Mouse (Mus musculus): ENCODE results near the gene Baat. TPM values are rescaled to one million over a fixed set of nuclear protein-coding genes. Genes with fewer than 3 reads are reported as not detected.
A peak's percentile ranks its signal among the peaks of the same experiment; 100 is the strongest.

The Baat gene
- not detected in 2 replicates for polyA plus RNA-seq (2012)

DNA sequence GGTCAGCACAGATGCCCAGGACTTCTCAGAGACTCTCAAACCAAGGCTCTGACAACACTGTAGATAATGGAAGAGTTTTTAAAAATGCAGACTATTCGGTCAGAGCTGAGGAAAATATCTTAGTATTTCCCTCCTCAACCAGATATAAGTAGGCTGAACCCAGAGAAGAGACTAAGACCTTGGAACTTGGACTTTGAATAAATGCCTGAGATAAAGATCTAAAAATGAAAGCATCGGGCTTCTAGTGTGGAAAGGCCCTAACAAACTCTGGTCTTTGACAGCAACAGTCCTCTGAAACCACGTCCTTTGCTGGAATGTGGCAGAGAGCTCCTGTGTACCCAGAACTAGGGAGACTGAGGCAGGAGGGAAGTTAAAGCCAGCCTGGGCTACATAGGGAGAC lies at the start of gene Baat:
Baat (minus strand) TSS at position 172 of the 400 bp plus-strand sequence.
- Histone ChIP-seq H3K9me3 (ENCODE audit: control insufficient read depth, low read length) (no peaks in the 10 kb centered on the region), H3K4me1 (ENCODE audit: control insufficient read depth) (no peaks in the 10 kb centered on the region), H3K36me3 (ENCODE audit: control insufficient read depth) (peaks cover under 1% of the 10 kb centered on the region), H3K27me3 (ENCODE audit: control insufficient read depth) (no peaks in the 10 kb centered on the region), H3K4me3 (replicated peaks) (no peak within 1 kb of the TSS)
- TF ChIP-seq TAL1 (IDR thresholded peaks at IDR 0.05; ENCODE audit: low read length) (no peak), GATA1 (IDR thresholded peaks at IDR 0.05; ENCODE audit: low read length) (no peak)

DNA sequence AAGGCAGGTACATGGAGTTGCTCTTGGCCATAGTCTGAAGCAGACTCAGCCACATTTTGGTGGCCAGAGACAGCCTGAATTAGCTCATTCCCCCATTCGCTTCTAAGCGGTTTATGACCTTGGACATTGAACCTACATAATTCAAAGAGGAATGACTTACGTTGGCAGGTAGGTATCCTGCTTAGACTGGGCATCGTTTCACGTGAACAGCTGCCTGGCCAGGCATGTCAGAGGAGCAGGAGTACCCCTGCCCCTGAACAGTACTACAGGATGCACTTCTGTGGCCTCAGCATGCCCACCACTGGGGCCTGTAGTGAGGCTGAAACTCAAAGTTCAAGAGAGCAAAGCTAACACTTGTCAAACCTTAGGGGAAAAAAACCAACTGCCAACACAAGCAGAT lies 47.0 kb upstream of the Baat start:
- no peaks in the 10 kb centered on the region for H3K27me3 ChIP-seq (ENCODE audit: control insufficient read depth)

DNA sequence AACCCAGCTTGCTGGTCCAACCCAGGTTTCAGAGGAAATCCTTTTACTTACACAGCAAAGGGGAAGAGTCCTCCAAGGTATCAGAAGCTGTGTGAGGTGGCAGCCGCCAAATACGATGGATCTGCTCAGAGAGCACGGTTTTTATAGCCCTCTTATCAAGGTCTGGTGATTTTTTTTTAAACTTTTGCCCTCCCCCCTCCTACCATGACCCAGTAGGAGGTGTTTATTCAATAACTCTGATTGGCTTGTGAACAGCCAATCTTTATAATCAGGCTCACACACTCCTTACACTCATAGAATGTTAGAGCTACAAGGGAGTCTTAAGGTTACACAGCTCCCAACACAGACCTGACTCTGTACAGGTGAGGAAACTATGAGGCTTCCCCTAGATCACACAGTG lies 43.0 kb upstream of the Baat start, which contains the start of gene Aldob:
Aldob (minus strand) TSS at position 164 of the 400 bp plus-strand sequence.
- H3K36me3 ChIP-seq (ENCODE audit: control insufficient read depth) = no peaks in the 10 kb centered on the region
- H3K9me3 ChIP-seq (ENCODE audit: control insufficient read depth, low read length) = no peaks in the 10 kb centered on the region
- peak within 1 kb of the TSS; percentile 45 for H3K4me3 ChIP-seq (replicated peaks)

More for the DNA sequence above, 47.0 kb upstream of the Baat start:
- no peaks in the 10 kb centered on the region for H3K36me3 ChIP-seq (ENCODE audit: control insufficient read depth)
- H3K4me3 ChIP-seq (replicated peaks) = no peak overlapping the region
- H3K4me1 ChIP-seq (ENCODE audit: control insufficient read depth) = no peaks in the 10 kb centered on the region
- TF ChIP-seq GATA1 (IDR thresholded peaks at IDR 0.05; ENCODE audit: low read length) (no peak), TAL1 (IDR thresholded peaks at IDR 0.05; ENCODE audit: low read length) (no peak)
- H3K9me3 ChIP-seq (ENCODE audit: control insufficient read depth, low read length) = no peaks in the 10 kb centered on the region

DNA sequence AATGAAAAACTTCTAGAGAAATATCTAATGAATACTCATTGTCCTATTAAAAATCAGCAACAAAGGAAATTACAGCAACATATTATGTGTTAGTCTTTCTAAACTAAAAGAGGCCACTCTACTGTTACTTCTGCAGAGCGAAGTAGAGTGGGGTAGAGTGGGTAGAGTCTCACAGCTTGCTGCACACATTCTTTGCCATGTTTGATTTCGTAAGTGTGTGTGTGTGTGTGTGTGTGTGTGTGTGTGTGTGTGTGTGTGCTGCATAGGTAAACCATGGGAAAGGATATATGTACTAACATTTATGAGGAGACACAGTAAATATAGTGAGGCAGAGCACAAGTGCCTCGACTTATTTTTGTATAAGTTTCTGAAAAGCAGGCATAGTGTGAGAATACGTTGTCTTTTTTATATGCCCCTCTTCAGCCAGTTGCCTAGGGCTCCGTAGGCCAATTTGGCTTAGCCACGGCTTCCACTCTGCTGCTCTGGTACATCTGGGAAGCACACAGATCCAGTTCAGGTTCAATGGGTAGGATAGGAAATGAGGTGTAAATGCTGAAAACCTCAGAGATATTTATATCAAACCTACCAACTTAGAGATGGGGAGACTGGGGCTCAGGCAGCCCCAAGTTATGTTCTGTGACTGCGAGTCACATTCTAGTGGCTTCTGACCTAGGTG lies 41.3 kb upstream of the Baat start:
- H3K36me3 ChIP-seq (ENCODE audit: control insufficient read depth) = no peaks in the 10 kb centered on the region; the same call in 1 of the 2 replicates
- peak overlapping the region; percentile 45 for H3K4me3 ChIP-seq (replicated peaks)
- no peak for TF ChIP-seq TAL1 (IDR thresholded peaks at IDR 0.05; ENCODE audit: low read length)
- H3K27me3 ChIP-seq (ENCODE audit: control insufficient read depth) = no peaks in the 10 kb centered on the region
- no peaks in the 10 kb centered on the region for H3K9me3 ChIP-seq (ENCODE audit: control insufficient read depth, low read length)
- H3K4me1 ChIP-seq (ENCODE audit: control insufficient read depth) = no peaks in the 10 kb centered on the region

More for the DNA sequence above, 43.0 kb upstream of the Baat start, which contains the start of gene Aldob:
- Histone ChIP-seq H3K27me3 (ENCODE audit: control insufficient read depth) (no peaks in the 10 kb centered on the region), H3K4me1 (ENCODE audit: control insufficient read depth) (no peaks in the 10 kb centered on the region)
- TF ChIP-seq GATA1 (IDR thresholded peaks at IDR 0.05; ENCODE audit: low read length) (no peak), TAL1 (IDR thresholded peaks at IDR 0.05; ENCODE audit: low read length) (no peak)

DNA sequence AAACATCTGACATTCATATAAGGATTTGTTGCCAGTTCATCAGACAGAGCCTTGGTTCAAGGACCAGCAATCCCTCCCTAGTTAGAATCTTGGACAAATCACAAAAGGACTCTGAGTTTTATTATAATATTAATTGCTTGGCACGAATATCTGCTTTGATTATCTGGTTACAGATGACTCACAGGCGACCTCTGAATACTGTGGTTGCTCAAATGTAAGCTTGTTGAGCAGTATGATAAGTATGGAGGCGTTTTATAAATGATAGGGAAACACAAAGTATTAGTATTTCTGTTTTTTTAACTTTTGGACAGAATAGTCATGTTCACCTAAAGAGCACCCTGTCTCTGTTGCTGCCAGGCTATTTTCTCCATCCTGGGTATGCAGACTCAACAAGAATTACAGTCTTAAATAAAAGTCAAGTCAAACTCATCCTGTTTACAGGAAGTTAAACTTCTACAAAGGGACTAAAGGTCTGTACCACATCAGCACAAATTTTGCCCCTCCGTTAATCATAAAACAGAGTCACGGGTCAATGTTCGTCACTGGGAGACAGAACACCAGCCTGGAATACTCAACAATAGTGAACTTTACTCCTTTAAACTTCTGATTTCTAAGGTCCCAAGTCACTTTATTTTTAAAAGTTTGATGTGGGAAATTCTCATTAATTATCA lies 40.7 kb upstream of the Baat start:
- Histone ChIP-seq H3K36me3 (ENCODE audit: control insufficient read depth) (no peaks in the 10 kb centered on the region; the same call in 1 of the 2 replicates), H3K4me1 (ENCODE audit: control insufficient read depth) (no peaks in the 10 kb centered on the region), H3K27me3 (ENCODE audit: control insufficient read depth) (no peaks in the 10 kb centered on the region), H3K9me3 (ENCODE audit: control insufficient read depth, low read length) (no peaks in the 10 kb centered on the region), H3K4me3 (replicated peaks) (no peak overlapping the region)
- no peak for TF ChIP-seq TAL1 (IDR thresholded peaks at IDR 0.05; ENCODE audit: low read length)
- no peak for TF ChIP-seq GATA1 (IDR thresholded peaks at IDR 0.05; ENCODE audit: low read length)

DNA sequence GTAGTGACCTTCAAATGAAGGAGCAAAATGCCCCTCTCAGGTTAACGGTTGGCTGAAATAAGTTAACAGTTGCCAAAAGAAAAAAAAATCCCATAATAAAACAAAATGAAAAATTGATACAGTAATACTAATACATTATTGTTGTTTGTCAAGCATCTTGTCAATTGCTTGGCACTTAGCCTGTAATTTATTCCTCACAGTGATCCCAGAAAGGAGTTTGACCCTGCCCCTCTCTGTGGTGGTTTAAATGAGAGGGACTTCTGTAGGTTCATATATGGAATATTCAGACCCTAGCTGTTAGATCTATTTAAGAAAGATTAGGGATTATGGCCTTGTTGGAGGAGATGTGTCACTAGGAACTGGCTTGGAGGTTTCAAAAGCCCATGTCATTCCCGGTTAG lies 39.7 kb upstream of the Baat start:
- TF ChIP-seq TAL1 (IDR thresholded peaks at IDR 0.05; ENCODE audit: low read length) (no peak), GATA1 (IDR thresholded peaks at IDR 0.05; ENCODE audit: low read length) (no peak)
- Histone ChIP-seq H3K9me3 (ENCODE audit: control insufficient read depth, low read length) (no peaks in the 10 kb centered on the region), H3K4me1 (ENCODE audit: control insufficient read depth) (no peaks in the 10 kb centered on the region), H3K27me3 (ENCODE audit: control insufficient read depth) (no peaks in the 10 kb centered on the region), H3K4me3 (replicated peaks) (no peak overlapping the region), H3K36me3 (ENCODE audit: control insufficient read depth) (no peaks in the 10 kb centered on the region; the same call in 1 of the 2 replicates)

DNA sequence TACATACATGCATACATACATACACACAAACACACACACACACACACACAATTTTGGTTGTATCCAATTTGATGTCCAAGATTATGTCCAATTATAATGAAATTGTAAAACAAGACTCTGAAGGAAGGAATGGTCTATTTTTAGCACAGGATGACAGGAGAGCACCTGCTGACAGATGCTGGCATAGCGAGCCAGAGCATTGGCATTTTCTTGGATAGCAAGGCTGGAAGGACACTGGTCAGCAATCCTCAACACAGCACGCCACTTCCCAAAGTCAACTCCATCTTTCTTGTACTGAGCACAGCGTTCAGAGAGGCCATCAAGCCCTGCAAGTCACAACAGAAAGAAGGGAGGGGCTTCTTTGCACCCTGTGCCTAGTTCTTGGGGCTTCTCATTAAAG lies 34.6 kb upstream of the Baat start:
- TF ChIP-seq GATA1 (IDR thresholded peaks at IDR 0.05; ENCODE audit: low read length) (no peak), TAL1 (IDR thresholded peaks at IDR 0.05; ENCODE audit: low read length) (no peak)
- Histone ChIP-seq H3K27me3 (ENCODE audit: control insufficient read depth) (no peaks in the 10 kb centered on the region), H3K4me1 (ENCODE audit: control insufficient read depth) (no peaks in the 10 kb centered on the region), H3K9me3 (ENCODE audit: control insufficient read depth, low read length) (no peaks in the 10 kb centered on the region), H3K36me3 (ENCODE audit: control insufficient read depth) (no peaks in the 10 kb centered on the region; the same call in 1 of the 2 replicates), H3K4me3 (replicated peaks) (no peak overlapping the region)

DNA sequence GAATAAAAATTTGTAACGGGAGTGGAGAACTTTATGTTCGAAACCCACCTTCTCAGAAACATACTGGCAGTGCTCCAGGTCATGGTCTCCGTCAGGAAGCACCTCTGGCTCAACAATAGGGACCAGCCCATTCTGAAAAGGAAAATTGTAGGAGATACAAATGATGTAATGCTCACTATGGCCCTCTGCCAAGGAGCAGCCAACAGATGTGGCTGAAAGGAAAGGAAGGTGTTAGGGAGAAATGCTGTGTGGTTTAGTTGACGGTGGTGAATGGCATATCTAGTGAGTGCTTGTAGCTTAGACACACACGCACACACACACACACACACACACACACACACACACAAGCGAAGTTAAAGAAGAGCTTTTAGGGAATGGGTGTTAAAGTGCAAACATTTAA lies 33.3 kb upstream of the Baat start:
- Histone ChIP-seq H3K27me3 (ENCODE audit: control insufficient read depth) (no peaks in the 10 kb centered on the region), H3K36me3 (ENCODE audit: control insufficient read depth) (no peaks in the 10 kb centered on the region; the same call in 1 of the 2 replicates), H3K4me1 (ENCODE audit: control insufficient read depth) (no peaks in the 10 kb centered on the region), H3K4me3 (replicated peaks) (no peak overlapping the region), H3K9me3 (ENCODE audit: control insufficient read depth, low read length) (no peaks in the 10 kb centered on the region)
- TF ChIP-seq GATA1 (IDR thresholded peaks at IDR 0.05; ENCODE audit: low read length) = no peak
- TF ChIP-seq TAL1 (IDR thresholded peaks at IDR 0.05; ENCODE audit: low read length) = no peak

DNA sequence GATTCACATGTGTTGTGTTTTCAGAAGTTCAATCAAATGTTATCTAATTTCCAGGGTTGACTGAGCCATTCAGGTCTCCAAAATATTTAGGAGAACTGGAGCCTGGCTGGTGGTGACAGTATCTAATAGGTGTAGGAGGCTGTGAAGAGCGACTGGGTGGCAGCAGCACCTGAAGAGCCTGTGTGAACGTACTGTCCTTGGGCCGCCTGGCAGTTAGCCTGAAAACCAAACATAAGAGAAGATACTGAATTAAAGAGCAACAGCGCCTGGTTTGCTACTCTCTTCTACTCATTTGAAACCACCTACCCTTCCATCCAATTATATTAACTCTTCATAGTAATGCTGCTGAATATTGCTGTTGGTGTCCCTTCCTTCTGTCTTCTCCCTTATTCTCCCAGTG lies 30.3 kb upstream of the Baat start:
- TF ChIP-seq GATA1 (IDR thresholded peaks at IDR 0.05; ENCODE audit: low read length) (no peak), TAL1 (IDR thresholded peaks at IDR 0.05; ENCODE audit: low read length) (no peak)
- no peaks in the 10 kb centered on the region for H3K4me1 ChIP-seq (ENCODE audit: control insufficient read depth)

More for the DNA sequence above, 30.3 kb upstream of the Baat start:
- Histone ChIP-seq H3K9me3 (ENCODE audit: control insufficient read depth, low read length) (no peaks in the 10 kb centered on the region), H3K27me3 (ENCODE audit: control insufficient read depth) (no peaks in the 10 kb centered on the region), H3K36me3 (ENCODE audit: control insufficient read depth) (peaks cover 2% of the 10 kb centered on the region; the same call in 1 of the 2 replicates), H3K4me3 (replicated peaks) (no peak overlapping the region)

All from erythroblast, embryonic 14.5 days (primary cell).